ENCODE assay signal across 28 mouse cellular contexts in genomic region chr4:121163501-121164030, GRCm38 (mm10). TPM values are rescaled to one million over a fixed set of nuclear protein-coding genes. Genes with fewer than 3 reads are reported as not detected.
DNase-seq lines count a peak whose midpoint lies in the region; TF ChIP-seq lines count a peak whose summit lies in the region.
"Had no signal": no experiment of that assay in that cellular context is flagged by ENCODE, and none has a peak within 500 bp of the region (broad histone marks: within the 10 kb centered on the region; RNA-seq: fewer than 3 reads in every experiment).

No protein-coding gene starts in this region.

- no peak for TF ChIP-seq POLR2A in heart, adult 2 months (IDR thresholded peaks at IDR 0.05; ENCODE audit: insufficient read depth, low read depth, low read length)

- peak; percentile 45; the same call in 1 of the 2 replicates for TF ChIP-seq EP300 in heart, adult 2 months (IDR thresholded peaks at IDR 0.05; ENCODE audit: insufficient read depth, low read depth, low read length)

- no peak overlapping the region for H3K27ac ChIP-seq in heart, adult 2 months
- H3K27ac ChIP-seq in midbrain, embryonic 10.5 days (replicated peaks) = no peak overlapping the region
- H3K27ac ChIP-seq: embryonic facial prominence, embryonic 15.5 days; forebrain, embryonic 15.5 days; heart, embryonic 10.5 days; heart, embryonic 15.5 days; hindbrain, embryonic 10.5 days; hindbrain, embryonic 14.5 days had no signal

- no peaks in the 10 kb centered on the region for H3K79me2 ChIP-seq in heart, adult 2 months (replicated peaks; ENCODE audit: control insufficient read depth, insufficient read depth, low read length)

- intact Hi-C loops in heart, adult 2 months (cut with DNase I) = no loop called here

- TF ChIP-seq CTCF in heart, adult 2 months (IDR thresholded peaks at IDR 0.05) = no peak

- H3K36me3 ChIP-seq in heart, adult 2 months (ENCODE audit: control insufficient read depth, insufficient read depth, low read length) = peaks cover 20% of the 10 kb centered on the region
- H3K36me3 ChIP-seq in midbrain, embryonic 10.5 days = peaks cover 88% of the 10 kb centered on the region

- H3K4me1 ChIP-seq in heart, adult 2 months (ENCODE audit: control insufficient read depth, insufficient read depth, low read length) = peaks cover 3% of the 10 kb centered on the region; the same call in 1 of the 2 replicates
- H3K4me1 ChIP-seq in midbrain, embryonic 10.5 days = no peaks in the 10 kb centered on the region
- H3K4me1 ChIP-seq: embryonic facial prominence, embryonic 15.5 days; forebrain, embryonic 15.5 days; heart, embryonic 10.5 days; heart, embryonic 15.5 days; hindbrain, embryonic 10.5 days had no signal

- H3K4me3 ChIP-seq in heart, adult 2 months = no peak overlapping the region
- H3K4me3 ChIP-seq in midbrain, embryonic 10.5 days = no peak overlapping the region
- H3K4me3 ChIP-seq: embryonic facial prominence, embryonic 15.5 days; erythroblast, embryonic 14.5 days; forebrain, embryonic 15.5 days; heart, embryonic 10.5 days; heart, embryonic 15.5 days; hindbrain, embryonic 10.5 days had no signal

- peak in 1 of 2 experiments; percentile 19 for DNase-seq in heart, adult 2 months
- no peak for DNase-seq in heart, adult 8-10 months (ENCODE audit: low spot score)
- peak; percentile 71 for DNase-seq in kidney, adult 9 months
- no peak for DNase-seq in kidney, postnatal 4 days
- peak; percentile 66 for DNase-seq in NIH3T3 (ENCODE audit: low read depth)
- peak; percentile 24 for DNase-seq in gonadal fat pad, adult 2 months (ENCODE audit: low read depth)
- DNase-seq in midbrain, embryonic 10.5 days (ENCODE audit: low spot score) = no peak
- DNase-seq: adrenal gland, postnatal 10 days; cerebellum, adult 11 months; cerebellum, adult 8-10 months; cerebellum, postnatal 14 days; embryo, embryonic 11 days; gastrocnemius, postnatal 36 days had no signal

- H3K9ac ChIP-seq in heart, adult 2 months (ENCODE audit: low read depth, low read length) = no peak overlapping the region
- H3K9ac ChIP-seq: embryonic facial prominence, embryonic 15.5 days; forebrain, embryonic 15.5 days; heart, embryonic 15.5 days; hindbrain, embryonic 14.5 days had no signal

- H3K27me3 ChIP-seq in heart, adult 2 months (ENCODE audit: control insufficient read depth, insufficient read depth, low read length) = no peaks in the 10 kb centered on the region
- no peaks in the 10 kb centered on the region for H3K27me3 ChIP-seq in midbrain, embryonic 10.5 days (ENCODE audit: low read depth, poor library complexity, severe bottlenecking)
- H3K27me3 ChIP-seq: embryonic facial prominence, embryonic 15.5 days; forebrain, embryonic 15.5 days; heart, embryonic 15.5 days had no signal

- no peaks in the 10 kb centered on the region for H3K9me3 ChIP-seq in midbrain, embryonic 10.5 days (replicated peaks)
- H3K9me3 ChIP-seq: embryonic facial prominence, embryonic 15.5 days; forebrain, embryonic 15.5 days; heart, embryonic 10.5 days; hindbrain, embryonic 10.5 days had no signal

- 34% methylated on average over 2 of the region's 2 CpGs for WGBS in heart, adult 2 months
- WGBS in midbrain, embryonic 10.5 days = 96% methylated on average over 2 of the region's 2 CpGs

RNA-seq across cellular contexts. Expression of gene Rlf, which starts 51.3 kb away (rescaled TPM):
- 10 to 100 TPM; 10.2 to 10.6 TPM for total RNA-seq in heart, adult 2 months (2021)
- polyA plus RNA-seq in heart, adult 2 months (2012; rRNA removed) = 2.6 and 6.2 TPM in 2 replicates
- 1 to 10 TPM; 9.0 to 9.7 (median 9.5) TPM for total RNA-seq in heart, adult 8-10 months (2022)
- polyA plus RNA-seq in gonadal fat pad, adult 2 months (2012; rRNA removed) = 4.6 and 5.5 TPM in 2 replicates
- 26.8 and 27.8 TPM in 2 replicates for polyA plus RNA-seq in midbrain, embryonic 10.5 days (2016; fragmentation: Nextera tagmentation; extraction: Ambion mirVana)

RNA-seq across cellular contexts. Expression of gene Tmco2, which starts 54.5 kb away (rescaled TPM):
- not detected for total RNA-seq in heart, adult 2 months (2021)
- polyA plus RNA-seq in heart, adult 2 months (2012; rRNA removed) = 0.16 and 0.44 TPM in 2 replicates
- total RNA-seq in heart, adult 8-10 months (2022) = not detected
- polyA plus RNA-seq in gonadal fat pad, adult 2 months (2012; rRNA removed) = 0.51 and 1.3 TPM in 2 replicates
- polyA plus RNA-seq in midbrain, embryonic 10.5 days (2016; fragmentation: Nextera tagmentation; extraction: Ambion mirVana) = not detected in 2 replicates
- total RNA-seq: adrenal gland, postnatal 10 days; adrenal gland, postnatal 4 days; common myeloid progenitor, adult 5-6 weeks; ES-E14; gastrocnemius, adult 8-10 months; gastrocnemius, postnatal 36 days; heart, postnatal 25 days had no signal
- polyA plus RNA-seq: brain, embryonic 14.5 days; embryonic facial prominence, embryonic 11.5 days; embryonic facial prominence, embryonic 15.5 days; erythroblast, embryonic 14.5 days; forebrain, embryonic 11.5 days; forebrain, embryonic 15.5 days; heart, embryonic 10.5 days; heart, embryonic 15.5 days; hindbrain, embryonic 10.5 days; hindbrain, embryonic 14.5 days had no signal

Comparison
In these comparisons a context has a peak if more than half of its experiments do, and no peak if none do; other contexts are left out.
1. DNase-seq: peak in kidney, adult 9 months (single experiment), NIH3T3 (single experiment) and gonadal fat pad, adult 2 months (single experiment); none in heart, adult 8-10 months (single experiment), kidney, postnatal 4 days (0 of 2) and midbrain, embryonic 10.5 days (single experiment).